Mouse (Mus musculus) adrenal gland (tissue): ENCODE measurements around the gene Ifrd2.

Source experiments
- intact Hi-C: fragments of 180-260 bp; cut with DNase I; formaldehyde crosslinking; loops from one replicate; pipeline ENCODE4 v1.15.1; 2025

Ifrd2 gene

GRCm38 (mm10) chr9:107634406-107635278 is 47.2 kb downstream of the Ifrd2 start:
- intact Hi-C loops, result no loop called here

GRCm38 (mm10) chr9:107635279-107636028 is 48.0 kb downstream of the Ifrd2 start, which contains the start of gene Gnai2:
Gnai2 (minus strand) TSS chr9:107635367.
- intact Hi-C loops, result no loop called here

GRCm38 (mm10) chr9:107637070-107637469 is 49.6 kb downstream of the Ifrd2 start:
- intact Hi-C loops, result no loop called here

GRCm38 (mm10) chr9:107640257-107640772 is 52.9 kb downstream of the Ifrd2 start:
- intact Hi-C loops, result no loop called here

- intact Hi-C loops, result no loop called here
Measured at GRCm38 (mm10) chr9:107641666-107642065, 54.2 kb downstream of the Ifrd2 start.
